Mouse (Mus musculus) ovary, adult 18-20 months (tissue): ENCODE measurements around the gene Timm10.

ENCODE experiments used
- DNase-seq: peaks from one replicate; pipeline ENCODE4 v3.0.0; 2022; ENCODE audit warnings: low spot score, mixed read lengths

The Timm10 gene

DNA sequence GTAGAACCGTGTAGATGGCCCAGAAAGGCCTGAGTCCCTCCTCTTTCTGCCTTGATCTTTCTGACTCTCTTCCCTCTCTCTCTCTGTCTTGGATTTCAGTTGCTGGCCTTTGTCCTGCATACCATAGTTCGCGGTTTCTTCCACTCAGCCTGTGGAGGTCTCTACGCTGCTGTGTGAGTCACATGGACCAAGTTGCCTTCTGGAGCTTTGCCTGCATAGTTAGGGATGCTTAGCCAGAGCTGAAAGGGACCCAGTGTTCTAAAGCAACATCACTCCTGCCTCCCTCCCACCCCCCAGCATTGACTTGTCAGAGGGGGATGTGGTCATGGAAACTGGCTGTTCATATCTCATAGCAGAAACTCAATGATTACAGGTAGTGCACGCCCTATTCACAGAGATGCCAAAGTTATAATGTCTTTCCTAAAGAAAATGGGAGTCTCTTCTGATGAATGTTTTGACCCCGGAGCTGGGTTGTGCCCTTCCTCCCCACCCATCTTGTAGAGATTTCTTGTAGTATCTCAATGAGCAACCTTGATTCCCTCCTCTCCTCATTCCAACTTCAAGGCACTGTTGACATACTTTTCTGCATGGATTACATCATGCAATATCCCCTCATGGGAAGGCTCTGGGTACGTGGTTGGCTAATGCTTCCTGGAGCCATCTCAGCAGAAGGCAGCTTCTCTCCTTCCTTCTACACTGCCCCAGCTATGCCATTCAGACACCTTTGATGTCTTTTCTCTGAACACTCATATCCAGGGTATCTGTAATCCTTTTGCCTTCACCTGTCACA is 33.4 kb downstream of the Timm10 start:
- no peak for DNase-seq

DNA sequence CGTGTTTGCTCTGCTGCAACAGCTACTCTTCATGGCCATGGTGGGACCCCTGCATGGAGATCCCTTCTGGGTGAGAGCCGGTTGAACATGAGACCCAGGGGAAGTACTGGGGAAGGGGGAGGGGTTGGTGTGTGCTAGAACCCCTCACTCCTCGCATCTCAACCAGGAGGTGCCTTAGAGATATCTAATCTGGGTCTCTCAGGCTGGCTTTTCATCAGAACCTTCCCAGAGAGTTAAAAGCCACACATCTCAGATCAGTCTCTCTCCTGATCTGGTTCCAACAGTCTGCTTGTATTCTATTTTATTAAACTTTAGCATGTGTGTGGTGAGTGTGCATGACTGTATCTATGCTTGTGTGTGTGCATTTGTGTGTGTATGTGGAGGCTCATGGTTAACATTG is 34.6 kb downstream of the Timm10 start:
- DNase-seq = no peak

DNA sequence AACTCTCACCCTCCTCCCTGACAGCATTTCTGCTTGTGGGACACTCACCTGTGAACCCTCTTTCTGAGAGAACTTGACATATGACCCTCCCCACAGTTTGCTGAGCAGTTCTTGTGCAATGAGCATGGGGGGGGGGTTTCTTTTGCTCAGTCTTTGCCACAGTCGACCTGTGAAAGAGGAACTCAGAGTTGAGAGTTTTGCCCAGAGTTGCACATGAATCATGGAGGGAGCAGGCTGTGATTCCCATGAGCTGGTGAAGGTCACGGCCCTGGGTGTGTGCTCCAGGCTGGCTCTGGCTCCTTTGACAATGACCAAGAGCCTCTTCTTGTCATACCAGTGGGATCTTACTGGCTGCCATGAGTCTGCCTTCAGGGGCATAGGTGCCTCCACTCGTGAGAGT is 35.4 kb downstream of the Timm10 start:
- no peak for DNase-seq

DNA sequence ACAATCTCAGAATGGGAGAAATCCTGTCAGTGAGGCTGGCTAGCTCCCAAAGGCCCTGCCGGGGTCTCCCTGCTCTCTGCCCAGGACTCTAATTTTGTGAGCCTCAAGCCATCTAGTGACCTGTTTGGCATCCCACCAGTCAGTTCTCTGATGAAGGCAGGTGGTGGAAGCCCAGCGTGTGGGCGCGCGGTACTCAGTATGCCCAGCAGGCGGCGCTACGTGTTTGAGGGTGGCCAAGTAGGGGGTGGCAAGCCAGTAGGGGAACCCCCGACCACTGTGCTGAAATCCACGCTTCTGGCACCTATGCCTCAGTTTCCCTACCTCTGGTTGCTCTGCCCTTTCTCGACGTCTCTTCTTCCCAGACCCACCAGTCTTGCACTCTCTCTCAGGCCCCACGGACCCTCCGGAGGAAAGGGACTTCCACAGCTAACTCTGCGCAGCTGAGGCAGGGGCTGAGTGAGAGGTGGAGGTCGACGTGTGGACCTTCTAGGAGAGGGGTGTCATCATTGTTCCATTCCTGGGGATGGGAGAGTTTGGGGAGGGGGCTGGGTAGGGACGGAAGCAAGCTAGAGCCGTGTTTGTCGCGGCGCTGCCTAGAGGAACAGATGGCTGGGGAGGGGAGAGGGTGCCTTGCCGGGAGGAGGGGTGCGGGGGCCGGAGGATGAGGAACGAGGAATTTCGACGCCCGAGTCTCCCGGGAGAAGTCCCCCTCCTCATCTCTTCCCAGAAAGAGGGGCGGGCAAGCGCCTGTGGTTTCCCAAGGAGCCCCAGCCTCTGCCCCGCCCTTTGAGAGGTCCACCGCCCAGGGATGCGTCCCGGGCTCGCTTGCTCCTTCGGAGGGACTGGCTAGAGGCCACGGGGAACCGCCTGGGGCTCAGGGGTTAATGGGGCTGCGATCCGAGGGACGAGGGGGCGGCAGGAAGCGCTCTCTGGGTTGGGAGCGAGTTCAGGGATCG is 39.1 kb downstream of the Timm10 start:
- DNase-seq = no peak

DNA sequence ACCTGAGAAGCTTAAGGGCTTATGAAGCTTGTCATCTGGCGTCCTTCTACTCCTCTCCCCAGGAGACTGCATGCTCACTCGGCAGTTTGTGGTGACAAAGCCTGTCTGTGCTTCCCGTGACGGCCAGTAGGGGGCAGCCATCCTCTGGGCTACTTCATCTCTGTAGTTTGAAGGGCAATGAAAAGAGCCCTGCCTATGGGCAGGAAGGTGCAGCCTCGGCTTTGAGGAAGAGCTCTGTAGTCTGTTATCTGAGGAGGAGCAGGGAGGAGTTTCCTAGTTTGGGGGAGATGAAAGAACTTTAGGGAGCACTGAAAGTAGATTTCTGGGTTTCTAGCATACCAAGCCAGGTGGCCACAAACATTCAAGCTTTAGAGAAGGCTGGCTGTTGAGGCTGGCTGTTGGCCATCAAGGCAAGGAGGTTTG is 41.7 kb downstream of the Timm10 start:
- DNase-seq = no peak

DNA sequence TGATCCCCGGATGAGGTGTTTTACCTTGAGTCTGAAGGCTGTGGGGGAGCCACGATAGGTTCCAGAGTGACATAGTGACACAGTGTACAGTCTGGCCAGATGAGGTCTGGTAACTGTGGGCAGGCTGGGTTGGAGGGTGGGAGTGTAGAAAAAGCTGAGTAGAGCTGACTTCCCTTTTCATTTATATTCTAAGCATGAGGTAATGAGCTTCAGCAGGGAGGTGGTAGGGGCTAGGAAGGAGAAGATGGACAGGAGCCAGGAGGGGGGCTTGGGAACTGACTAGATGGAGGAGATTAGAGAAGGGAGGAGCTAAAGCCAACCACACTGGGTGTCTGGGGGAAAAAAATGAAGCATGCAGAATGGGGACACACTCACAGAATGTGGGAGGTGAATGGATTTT is 42.2 kb downstream of the Timm10 start:
- DNase-seq = no peak

DNA sequence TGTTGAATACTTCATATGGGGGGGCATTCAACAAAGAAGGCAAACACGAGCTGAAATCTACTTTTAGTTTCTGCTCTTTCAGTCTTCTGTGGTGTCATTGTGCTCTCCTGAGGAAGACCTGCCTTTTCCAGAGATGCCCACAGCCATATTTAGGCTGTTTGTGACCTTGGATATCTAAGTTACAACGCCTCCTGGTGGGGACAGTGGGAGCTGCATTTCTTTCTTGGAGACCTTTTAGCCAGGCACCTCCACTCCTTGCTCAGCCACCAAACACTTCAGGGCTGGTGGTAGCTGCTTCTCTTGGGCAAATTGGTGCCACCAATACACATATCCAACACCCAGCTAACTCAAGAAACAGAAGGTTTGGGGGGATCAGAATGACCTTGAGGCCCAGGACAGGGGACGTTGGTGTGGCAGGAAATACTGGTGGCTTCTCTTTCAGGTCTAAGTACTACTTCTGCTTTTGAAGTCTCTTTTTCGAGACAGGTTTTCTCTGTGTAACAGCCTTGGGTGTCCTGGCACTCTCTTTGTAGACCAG is 43.9 kb downstream of the Timm10 start:
- DNase-seq = no peak

DNA sequence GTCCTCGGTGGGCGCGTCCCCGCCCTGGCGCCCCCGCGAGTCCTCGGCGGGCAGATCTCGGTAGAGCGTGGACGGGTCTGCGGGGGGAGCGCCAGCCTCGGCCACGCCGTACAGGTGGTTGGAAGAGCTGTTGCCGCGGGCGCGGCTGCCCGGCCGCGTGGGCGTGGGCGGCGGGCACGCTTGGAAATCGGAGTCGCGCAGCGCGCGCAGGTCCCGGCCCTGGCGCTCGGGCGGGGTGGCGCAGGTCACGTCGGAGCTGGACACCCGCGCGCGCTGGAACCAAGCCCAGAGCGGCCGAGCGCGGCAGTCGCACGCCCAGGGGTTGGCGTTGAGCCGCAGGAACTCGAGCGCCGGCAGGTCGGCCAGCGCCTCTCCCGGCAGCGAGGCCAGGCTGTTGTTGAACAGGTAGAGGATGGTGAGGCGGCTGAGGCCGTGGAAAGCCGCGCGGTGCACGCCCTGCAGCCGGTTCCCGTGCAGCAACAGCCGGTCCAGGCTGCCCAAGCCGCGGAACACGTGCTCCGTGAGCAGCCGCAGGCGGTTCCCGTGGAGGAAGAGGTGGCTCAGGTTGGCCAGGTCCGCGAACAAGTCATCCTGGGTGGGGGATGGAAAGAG is 45.4 kb downstream of the Timm10 start:
- DNase-seq = no peak

DNA sequence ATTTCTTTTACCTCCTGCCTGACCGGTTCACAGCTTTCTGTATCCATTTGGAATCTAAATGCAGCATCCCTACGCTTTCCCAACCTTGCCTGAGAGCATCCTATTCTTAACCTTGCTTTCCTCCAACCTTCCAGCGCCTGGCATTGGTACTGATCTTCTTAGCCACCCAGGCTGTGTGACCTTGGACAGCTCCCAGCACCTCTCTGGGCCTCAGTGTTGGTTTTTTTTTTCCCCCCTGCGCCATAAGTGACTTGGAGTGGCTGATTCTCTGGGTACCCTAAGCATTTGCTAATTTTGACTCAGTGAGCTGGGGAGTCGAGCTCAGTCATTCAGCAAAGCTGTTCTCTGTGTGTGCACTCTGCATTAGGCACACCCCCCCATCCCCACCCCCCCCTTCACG is 49.0 kb downstream of the Timm10 start:
- no peak for DNase-seq
